Mouse (Mus musculus) forebrain, postnatal 0 days (tissue): ENCODE results near the gene Bsg. TPM values are rescaled to one million over a fixed set of nuclear protein-coding genes. Genes with fewer than 3 reads are reported as not detected.
"Not testable (repeated sequence)": the region's sequence is repeated elsewhere in the genome, so short reads cannot be mapped to it uniquely, and the experiment has no call there.

ENCODE experiments used
- ATAC-seq: fragments of 200-750 bp; cut with Nextera tagmentation; 2 replicates; pipeline ENCODE4 v1.8.0; 2017; ENCODE audit warnings: mild to moderate bottlenecking, moderate library complexity
- DNase-seq: peaks from one replicate; pipeline ENCODE4 v3.0.0-alpha.2; 2015
- H3K27ac ChIP-seq: fragments of 300-500 bp; sonication (generic); 2 replicates; pipeline ENCODE4 v1.5.1; 2014; ENCODE audit warnings: low read depth, mild to moderate bottlenecking, antibody characterized with exemption, low read length, moderate library complexity, mixed read lengths
- H3K27me3 ChIP-seq: fragments of 300-500 bp; sonication (generic); 2 replicates; pipeline ENCODE4 v1.6.1; 2014; ENCODE audit warnings: mild to moderate bottlenecking, low read length, mixed read lengths; ENCODE audit not compliant: insufficient read depth
- H3K36me3 ChIP-seq: fragments of 300-500 bp; sonication (generic); 2 replicates; pipeline ENCODE4 v1.6.1; 2014; ENCODE audit warnings: mild to moderate bottlenecking, moderate library complexity; ENCODE audit not compliant: insufficient read depth
- H3K4me1 ChIP-seq: fragments of 300-500 bp; sonication (generic); 2 replicates; pipeline ENCODE4 v1.6.1; 2014; ENCODE audit warnings: antibody characterized with exemption; ENCODE audit not compliant: insufficient read depth
- H3K4me2 ChIP-seq: fragments of 300-500 bp; sonication (generic); 2 replicates; pipeline ENCODE4 v1.6.1; 2014; ENCODE audit warnings: low read depth, mild to moderate bottlenecking, moderate library complexity
- H3K4me3 ChIP-seq: fragments of 300-500 bp; sonication (generic); 2 replicates; pipeline ENCODE4 v1.5.1; 2014; ENCODE audit warnings: low read depth, low read length, mixed read lengths
- H3K9ac ChIP-seq: fragments of 300-500 bp; sonication (generic); 2 replicates; pipeline ENCODE4 v1.6.1; 2014; ENCODE audit warnings: mild to moderate bottlenecking
- H3K9me3 ChIP-seq: fragments of 300-500 bp; sonication (generic); 2 replicates; pipeline ENCODE4 v1.6.1; 2016; ENCODE audit warnings: low read length
- CTCF ChIP-seq: sonication (generic); IDR thresholded peaks from 2 replicates; pipeline ENCODE4 v1.5.1; 2016; ENCODE audit warnings: antibody characterized with exemption, control low read depth, low read depth
- whole genome bisulfite sequencing: fragments of 180-500 bp; shearing (Covaris S2); extraction: QIAGEN DNeasy Blood & Tissue Kit; methylation state at CpG from one replicate; pipeline ENCODE4 v1.1.7; 2014; 5-methylcytosine and 5-hydroxymethylcytosine counted together
- polyA plus RNA-seq: library from polyadenylated mRNA; unstranded; fragments of >200 nt; fragmentation: Nextera tagmentation; extraction: Ambion mirVana; gene quantifications from 2 replicates; pipeline ENCODE4 v1.2.1, GENCODE M21; 2015
- total RNA-seq: library from RNA; depleted of rRNA; stranded (reverse); fragments of >200 nt; gene quantifications from 2 replicates; pipeline ENCODE4 v1.2.3, GENCODE M21; 2014; rRNA removed

The Bsg gene
- total and polyA plus RNA-seq, 2 experiments from 2014 or later = 960 to 1,046 TPM

GRCm38 (mm10) chr10:79748496-79748895 is 44.2 kb downstream of the Bsg start:
- no peak overlapping the region for H3K4me3 ChIP-seq
- H3K36me3 ChIP-seq = 0 out of 2 replicates have a peak, but pooled peaks cover under 1% of the 10 kb centered on the region
- peaks cover 8% of the 10 kb centered on the region; the same call in 1 of the 2 replicates for H3K4me1 ChIP-seq
- H3K27me3 ChIP-seq = no peaks in the 10 kb centered on the region
- H3K27ac ChIP-seq = no peak overlapping the region
- DNase-seq (no peak), ATAC-seq (no peak)
- H3K4me2 ChIP-seq = no peak overlapping the region
- 77% methylated on average over 6 of the region's 6 CpGs for WGBS
- H3K9ac ChIP-seq = no peak overlapping the region
- H3K9me3 ChIP-seq = no peaks in the 10 kb centered on the region
- no peak for TF ChIP-seq CTCF

DNA sequence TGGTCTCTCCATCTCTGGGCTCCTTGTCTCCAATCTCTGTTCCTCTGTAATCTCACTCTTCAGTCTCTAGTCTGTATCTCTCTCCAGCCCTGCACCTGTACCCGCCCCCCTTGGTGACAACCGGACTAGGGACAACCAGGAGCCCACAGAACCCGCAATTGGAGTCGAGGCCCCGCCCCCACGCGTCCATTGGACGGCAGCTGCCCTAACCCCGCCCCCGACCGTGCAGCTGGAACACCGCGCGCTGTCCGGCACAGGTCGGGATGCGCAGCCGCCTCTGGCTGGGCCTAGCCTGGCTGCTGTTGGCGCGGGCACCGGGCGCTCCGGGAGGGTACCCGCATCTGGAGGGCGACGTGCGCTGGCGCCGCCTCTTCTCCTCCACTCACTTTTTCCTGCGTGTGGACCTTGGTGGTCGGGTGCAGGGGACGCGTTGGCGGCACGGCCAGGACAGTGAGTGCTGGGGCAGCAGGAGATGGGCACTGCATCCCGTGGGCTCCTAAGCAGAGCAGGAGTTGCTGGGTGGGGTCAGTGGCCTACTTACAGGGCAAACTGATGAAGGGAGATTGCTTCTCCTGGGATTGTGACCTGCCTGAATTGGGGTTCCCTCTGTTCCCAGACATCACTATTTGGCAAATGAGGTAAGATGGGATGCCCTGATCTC is 50.7 kb downstream of the Bsg start, which contains the start of gene Fgf22:
Gene Fgf22, plus strand, starts transcription at position 221 of the 661 bp plus-strand sequence.
- H3K36me3 ChIP-seq = peaks cover 38% of the 10 kb centered on the region
- 5% methylated on average over 36 of the region's 36 CpGs for WGBS
- H3K27ac ChIP-seq = no peak within 1 kb of the TSS
- H3K4me3 ChIP-seq = peak within 1 kb of the TSS; percentile 32
- H3K9me3 ChIP-seq = no peaks in the 10 kb centered on the region
- peak within 1 kb of the TSS; percentile 43; the same call in 1 of the 2 replicates for H3K9ac ChIP-seq
- TF ChIP-seq CTCF = no peak
- peak; percentile 31 for DNase-seq
- H3K27me3 ChIP-seq = no peaks in the 10 kb centered on the region
- peak within 1 kb of the TSS; percentile 56 for H3K4me2 ChIP-seq
- peak; percentile 73 for ATAC-seq
- H3K4me1 ChIP-seq = no peaks in the 10 kb centered on the region

DNA sequence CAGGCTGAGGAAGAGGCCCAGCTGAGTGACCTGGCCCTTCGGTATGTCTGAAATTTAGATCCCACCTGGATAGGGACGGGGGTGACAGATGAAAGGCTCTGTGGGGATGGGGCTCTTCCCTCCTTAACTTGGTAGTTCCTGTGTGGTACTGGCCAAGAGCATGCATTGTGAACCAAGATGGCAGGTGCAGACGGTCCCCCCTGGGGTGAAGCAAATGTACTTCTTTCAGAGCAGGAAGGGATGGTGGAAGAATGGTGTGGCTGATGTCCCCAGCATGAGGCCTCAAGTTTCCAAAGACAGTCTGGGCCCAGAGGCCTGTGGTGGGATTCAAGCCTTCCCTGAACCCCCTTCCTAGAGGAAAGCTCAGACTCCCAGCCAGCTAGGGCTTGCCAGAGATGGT is 51.6 kb downstream of the Bsg start:
- Histone ChIP-seq H3K9ac (no peak overlapping the region), H3K36me3 (peaks cover 47% of the 10 kb centered on the region), H3K4me3 (no peak overlapping the region), H3K4me1 (no peaks in the 10 kb centered on the region), H3K27me3 (no peaks in the 10 kb centered on the region), H3K27ac (no peak overlapping the region), H3K9me3 (no peaks in the 10 kb centered on the region), H3K4me2 (no peak overlapping the region)
- ATAC-seq (no peak), DNase-seq (no peak)
- 83% methylated on average over 3 of the region's 3 CpGs for WGBS
- TF ChIP-seq CTCF = no peak

GRCm38 (mm10) chr10:79756660-79757059 is 52.4 kb downstream of the Bsg start:
- no peaks in the 10 kb centered on the region for H3K27me3 ChIP-seq
- no peaks in the 10 kb centered on the region for H3K9me3 ChIP-seq
- TF ChIP-seq CTCF = no peak
- WGBS = 91% methylated on average over 24 of the region's 24 CpGs
- H3K9ac ChIP-seq = no peak overlapping the region
- no peak overlapping the region for H3K4me2 ChIP-seq
- DNase-seq (no peak), ATAC-seq (no peak)
- H3K27ac ChIP-seq = no peak overlapping the region
- no peak overlapping the region for H3K4me3 ChIP-seq
- no peaks in the 10 kb centered on the region for H3K4me1 ChIP-seq
- peaks cover 55% of the 10 kb centered on the region for H3K36me3 ChIP-seq

GRCm38 (mm10) chr10:79759675-79760074 is 55.4 kb downstream of the Bsg start:
- not testable (repeated sequence) for H3K9ac ChIP-seq, H3K4me3 ChIP-seq, H3K27me3 ChIP-seq, DNase-seq, H3K4me2 ChIP-seq, ATAC-seq, H3K9me3 ChIP-seq, H3K27ac ChIP-seq, H3K4me1 ChIP-seq
- 94% methylated on average over 1 of the region's 1 CpGs for WGBS
- peaks cover 64% of the 10 kb centered on the region for H3K36me3 ChIP-seq

- peaks cover 6% of the 10 kb centered on the region; the same call in 1 of the 2 replicates for H3K4me1 ChIP-seq
- H3K4me2 ChIP-seq = no peak overlapping the region
- DNase-seq = no peak
- H3K9ac ChIP-seq = no peak overlapping the region
- H3K9me3 ChIP-seq = no peaks in the 10 kb centered on the region
- WGBS = 90% methylated on average over 11 of the region's 11 CpGs
- no peak for TF ChIP-seq CTCF
- no peak for ATAC-seq
- peaks cover 62% of the 10 kb centered on the region for H3K36me3 ChIP-seq
- H3K27ac ChIP-seq = no peak overlapping the region
- H3K4me3 ChIP-seq = no peak overlapping the region
- no peaks in the 10 kb centered on the region for H3K27me3 ChIP-seq
Observed at GRCm38 (mm10) chr10:79760603-79761143, 56.4 kb downstream of the Bsg start.

Other genes with a start within 250 kb of the Bsg start
- gene Vmn2r83, start 235.8 kb upstream of the Bsg start, total RNA-seq = not detected in 2 replicates
- gene Vmn2r83, start 235.8 kb upstream of the Bsg start, polyA plus RNA-seq = not detected in 2 replicates
- gene Plpp2, start 170.7 kb upstream of the Bsg start, total RNA-seq = 18.5 and 24.1 TPM in 2 replicates
- gene Plpp2, start 170.7 kb upstream of the Bsg start, polyA plus RNA-seq = 11.0 and 13.1 TPM in 2 replicates
- gene Mier2, start 149.3 kb upstream of the Bsg start, total RNA-seq = 70.0 and 73.0 TPM in 2 replicates
- gene Mier2, start 149.3 kb upstream of the Bsg start, polyA plus RNA-seq = 37.5 and 38.6 TPM in 2 replicates
- gene Theg, start 117.2 kb upstream of the Bsg start, total RNA-seq = not detected in 2 replicates
- not detected in 2 replicates for gene Theg, start 117.2 kb upstream of the Bsg start, polyA plus RNA-seq
- gene C2cd4c, start 90.5 kb upstream of the Bsg start, total RNA-seq = 22.2 and 26.7 TPM in 2 replicates
- 0.65 and 0.69 TPM in 2 replicates for gene C2cd4c, start 90.5 kb upstream of the Bsg start, polyA plus RNA-seq
- gene Shc2, start 66.6 kb upstream of the Bsg start, total RNA-seq = 45.3 and 54.7 TPM in 2 replicates
- gene Shc2, start 66.6 kb upstream of the Bsg start, polyA plus RNA-seq = 11.3 and 16.9 TPM in 2 replicates
- 0.38 and 0.52 TPM in 2 replicates for gene Odf3l2, start 58.8 kb upstream of the Bsg start, total RNA-seq
- gene Odf3l2, start 58.8 kb upstream of the Bsg start, polyA plus RNA-seq = 0.44 and 0.81 TPM in 2 replicates
- 0.38 and 0.95 TPM in 2 replicates for gene Madcam1, start 39.9 kb upstream of the Bsg start, total RNA-seq
- gene Madcam1, start 39.9 kb upstream of the Bsg start, polyA plus RNA-seq = 0.67 and 0.70 TPM in 2 replicates
- 64.2 and 91.5 TPM in 2 replicates for gene Tpgs1, start 35.1 kb upstream of the Bsg start, total RNA-seq
- gene Tpgs1, start 35.1 kb upstream of the Bsg start, polyA plus RNA-seq = 128 and 148 TPM in 2 replicates
- 61.9 and 69.9 TPM in 2 replicates for gene Cdc34, start 22.3 kb upstream of the Bsg start, total RNA-seq
- gene Cdc34, start 22.3 kb upstream of the Bsg start, polyA plus RNA-seq = 67.9 and 76.5 TPM in 2 replicates
- gene Gzmm, start 15.5 kb upstream of the Bsg start, total RNA-seq = 2.5 and 3.3 TPM in 2 replicates
- gene Gzmm, start 15.5 kb upstream of the Bsg start, polyA plus RNA-seq = 1.1 and 1.3 TPM in 2 replicates
- gene Hcn2, start 12.1 kb downstream of the Bsg start, total RNA-seq = 28.0 and 34.5 TPM in 2 replicates
- gene Hcn2, start 12.1 kb downstream of the Bsg start, polyA plus RNA-seq = 3.6 and 4.7 TPM in 2 replicates
- 27.8 and 34.9 TPM in 2 replicates for gene Polrmt, start 42.1 kb downstream of the Bsg start, total RNA-seq
- 27.3 and 30.2 TPM in 2 replicates for gene Polrmt, start 42.1 kb downstream of the Bsg start, polyA plus RNA-seq
- 0.62 and 1.0 TPM in 2 replicates for gene Fgf22, start 50.6 kb downstream of the Bsg start, total RNA-seq
- gene Fgf22, start 50.6 kb downstream of the Bsg start, polyA plus RNA-seq = 0.99 and 1.7 TPM in 2 replicates
- gene Rnf126, start 62.5 kb downstream of the Bsg start, total RNA-seq = 54.1 and 88.3 TPM in 2 replicates
- 131 and 143 TPM in 2 replicates for gene Rnf126, start 62.5 kb downstream of the Bsg start, polyA plus RNA-seq
- gene Fstl3, start 72.8 kb downstream of the Bsg start, total RNA-seq = 2.1 and 4.5 TPM in 2 replicates
- 1.7 and 2.8 TPM in 2 replicates for gene Fstl3, start 72.8 kb downstream of the Bsg start, polyA plus RNA-seq
- 0.31 TPM in 1 of 2 replicates, not detected in the other for gene Prss57, start 86.5 kb downstream of the Bsg start, total RNA-seq
- 0.35 and 0.67 TPM in 2 replicates for gene Prss57, start 86.5 kb downstream of the Bsg start, polyA plus RNA-seq
- gene Palm, start 89.1 kb downstream of the Bsg start, total RNA-seq = 154 and 178 TPM in 2 replicates
- gene Palm, start 89.1 kb downstream of the Bsg start, polyA plus RNA-seq = 351 and 365 TPM in 2 replicates
- 0.24 and 0.77 TPM in 2 replicates for gene Misp, start 116.5 kb downstream of the Bsg start, total RNA-seq
- 0.09 and 0.41 TPM in 2 replicates for gene Misp, start 116.5 kb downstream of the Bsg start, polyA plus RNA-seq
- gene Ptbp1, start 149.9 kb downstream of the Bsg start, total RNA-seq = 92.9 and 97.3 TPM in 2 replicates
- gene Ptbp1, start 149.9 kb downstream of the Bsg start, polyA plus RNA-seq = 53.7 and 55.7 TPM in 2 replicates
- 4.9 and 7.8 TPM in 2 replicates for gene Prtn3, start 170.0 kb downstream of the Bsg start, total RNA-seq
- gene Prtn3, start 170.0 kb downstream of the Bsg start, polyA plus RNA-seq = 14.9 and 15.4 TPM in 2 replicates
- 427 and 473 TPM in 2 replicates for gene Plppr3, start 170.1 kb downstream of the Bsg start, total RNA-seq
- 309 and 328 TPM in 2 replicates for gene Plppr3, start 170.1 kb downstream of the Bsg start, polyA plus RNA-seq
- gene Elane, start 181.8 kb downstream of the Bsg start, total RNA-seq = not detected in 2 replicates
- 0.15 TPM in 1 of 2 replicates, not detected in the other for gene Elane, start 181.8 kb downstream of the Bsg start, polyA plus RNA-seq
- not detected in 2 replicates for gene Cfd, start 186.4 kb downstream of the Bsg start, total RNA-seq
- gene Cfd, start 186.4 kb downstream of the Bsg start, polyA plus RNA-seq = not detected in 2 replicates
- gene Med16, start 204.4 kb downstream of the Bsg start, total RNA-seq = 47.0 and 60.9 TPM in 2 replicates
- gene Med16, start 204.4 kb downstream of the Bsg start, polyA plus RNA-seq = 46.1 and 56.0 TPM in 2 replicates
- not detected in 2 replicates for gene Gm26602, start 206.4 kb downstream of the Bsg start, total RNA-seq
- 34.4 and 39.2 TPM in 2 replicates for gene Gm26602, start 206.4 kb downstream of the Bsg start, polyA plus RNA-seq
- 4.2 and 5.4 TPM in 2 replicates for gene Kiss1r, start 212.5 kb downstream of the Bsg start, total RNA-seq
- gene Kiss1r, start 212.5 kb downstream of the Bsg start, polyA plus RNA-seq = 3.4 and 3.6 TPM in 2 replicates
- gene R3hdm4, start 216.7 kb downstream of the Bsg start, total RNA-seq = 117 and 129 TPM in 2 replicates
- 282 and 333 TPM in 2 replicates for gene R3hdm4, start 216.7 kb downstream of the Bsg start, polyA plus RNA-seq
- 7.1 and 7.9 TPM in 2 replicates for gene Arid3a, start 222.6 kb downstream of the Bsg start, total RNA-seq
- 1.0 and 2.1 TPM in 2 replicates for gene Arid3a, start 222.6 kb downstream of the Bsg start, polyA plus RNA-seq